Mouse (Mus musculus): ENCODE data around the gene Macrod1. TPM values are rescaled to one million over a fixed set of nuclear protein-coding genes. Genes with fewer than 3 reads are reported as not detected.
A peak's percentile ranks its signal among the peaks of the same experiment; 100 is the strongest.
"Not testable (repeated sequence)": the region's sequence is repeated elsewhere in the genome, so short reads cannot be mapped to it uniquely, and the experiment has no call there.

Gene Macrod1
- total RNA-seq, 2 experiments from 2014 or later, result 6.3 to 7.8 TPM

GRCm38 (mm10) chr19:7054772-7055171 is 1.8 kb upstream of the Macrod1 start:
- ATAC-seq (replicated peaks; ENCODE audit: poor library complexity, severe bottlenecking), result no peak

- no peak for ATAC-seq (replicated peaks; ENCODE audit: poor library complexity, severe bottlenecking)
These were observed 1.4 kb upstream of the Macrod1 start for GRCm38 (mm10) chr19:7055173-7055572.

- ATAC-seq (replicated peaks; ENCODE audit: poor library complexity, severe bottlenecking), result peak; percentile 16
These were observed 614 bp downstream of the Macrod1 start for GRCm38 (mm10) chr19:7057126-7057721.

GRCm38 (mm10) chr19:7057722-7058207 is 1.2 kb downstream of the Macrod1 start:
- ATAC-seq (replicated peaks; ENCODE audit: poor library complexity, severe bottlenecking), result peak; percentile 89

- ATAC-seq (replicated peaks; ENCODE audit: poor library complexity, severe bottlenecking), result no peak
These were observed 1.9 kb downstream of the Macrod1 start for GRCm38 (mm10) chr19:7058541-7058940.

GRCm38 (mm10) chr19:7062110-7062509 is 5.5 kb downstream of the Macrod1 start:
- no peak for ATAC-seq (replicated peaks; ENCODE audit: poor library complexity, severe bottlenecking)

- ATAC-seq (replicated peaks; ENCODE audit: poor library complexity, severe bottlenecking), result no peak
These were observed 6.3 kb downstream of the Macrod1 start for GRCm38 (mm10) chr19:7062916-7063315.

GRCm38 (mm10) chr19:7064571-7064970 is 8.0 kb downstream of the Macrod1 start:
- ATAC-seq (replicated peaks; ENCODE audit: poor library complexity, severe bottlenecking), result peak; percentile 80

GRCm38 (mm10) chr19:7066034-7066827 is 9.6 kb downstream of the Macrod1 start:
- ATAC-seq (replicated peaks; ENCODE audit: poor library complexity, severe bottlenecking), result peak; percentile 48

GRCm38 (mm10) chr19:7066828-7067342 is 10.3 kb downstream of the Macrod1 start:
- ATAC-seq (replicated peaks; ENCODE audit: poor library complexity, severe bottlenecking), result no peak

GRCm38 (mm10) chr19:7067344-7068050 is 10.9 kb downstream of the Macrod1 start:
- ATAC-seq (replicated peaks; ENCODE audit: poor library complexity, severe bottlenecking), result no peak

GRCm38 (mm10) chr19:7068136-7068535 is 11.5 kb downstream of the Macrod1 start:
- peak; percentile 57 for ATAC-seq (replicated peaks; ENCODE audit: poor library complexity, severe bottlenecking)

GRCm38 (mm10) chr19:7068661-7069531 is 12.3 kb downstream of the Macrod1 start:
- no peak for ATAC-seq (replicated peaks; ENCODE audit: poor library complexity, severe bottlenecking)

GRCm38 (mm10) chr19:7069781-7070763 is 13.5 kb downstream of the Macrod1 start:
- no peak for ATAC-seq (replicated peaks; ENCODE audit: poor library complexity, severe bottlenecking)

GRCm38 (mm10) chr19:7070775-7071174 is 14.2 kb downstream of the Macrod1 start:
- no peak for ATAC-seq (replicated peaks; ENCODE audit: poor library complexity, severe bottlenecking)

GRCm38 (mm10) chr19:7072221-7072620 is 15.6 kb downstream of the Macrod1 start:
- no peak for ATAC-seq (replicated peaks; ENCODE audit: poor library complexity, severe bottlenecking)

- no peak for ATAC-seq (replicated peaks; ENCODE audit: poor library complexity, severe bottlenecking)
These were observed 17.6 kb downstream of the Macrod1 start for GRCm38 (mm10) chr19:7073997-7074781.

- ATAC-seq (replicated peaks; ENCODE audit: poor library complexity, severe bottlenecking), result not testable (repeated sequence)
These were observed 18.7 kb downstream of the Macrod1 start for GRCm38 (mm10) chr19:7075336-7075735.

Data from granulocyte monocyte progenitor cell, adult 5-6 weeks (primary cell).